Mouse (Mus musculus) adrenal gland, adult 10 weeks (tissue): ENCODE measurements around the gene Sv2a. TPM values are rescaled to one million over a fixed set of nuclear protein-coding genes. Genes with fewer than 3 reads are reported as not detected.

Experiments
- polyA plus RNA-seq: library from polyadenylated mRNA; stranded (reverse); fragments of 350-450 nt; fragmentation: Illumina TruSeq; extraction: RNeasy Lipid Tissue Mini Kit (QIAGEN cat#74804); gene quantifications from one replicate; pipeline ENCODE4 v1.2.3, GENCODE M21; 2014; ENCODE audit warnings: low read depth, low replicate concordance

Gene Sv2a
- 3.7 TPM for polyA plus RNA-seq

GRCm38 (mm10) chr3:96180727-96181477, at the start of gene Sv2a:
Gene Sv2a (plus strand): TSS chr3:96181151.

GRCm38 (mm10) chr3:96161869-96162840, 18.8 kb upstream of the Sv2a start, which contains the start of gene Mtmr11:
Gene Mtmr11 (plus strand): TSS chr3:96162004.

GRCm38 (mm10) chr3:96172197-96173178, 8.5 kb upstream of the Sv2a start, which contains the start of gene Sf3b4:
Gene Sf3b4 (plus strand): TSS chr3:96172332.

GRCm38 (mm10) chr3:96219661-96220130, 38.7 kb downstream of the Sv2a start, which contains the start of the genes Bola1 and Hist2h2ab:
Gene Bola1 (minus strand): TSS chr3:96219709.
Gene Hist2h2ab (plus strand): TSS chr3:96219865.

GRCm38 (mm10) chr3:96220765-96221639, 40.1 kb downstream of the Sv2a start, which contains the start of the genes Hist2h2ac and Hist2h2be:
Gene Hist2h2ac (minus strand): TSS chr3:96220880.
Gene Hist2h2be (plus strand): TSS chr3:96221119.

GRCm38 (mm10) chr3:96238954-96239793, 58.2 kb downstream of the Sv2a start, which contains the start of gene Hist2h3c2:
Gene Hist2h3c2 (minus strand): TSS chr3:96239127.

GRCm38 (mm10) chr3:96239949-96240798, 59.2 kb downstream of the Sv2a start, which contains the start of gene Hist2h2aa2:
Gene Hist2h2aa2 (minus strand): TSS chr3:96240276.

Other genes with a start within 250 kb of the Sv2a start
- 5.4 TPM for gene Plekho1, start 185.2 kb upstream of the Sv2a start, polyA plus RNA-seq
- 74.0 TPM for gene Vps45, start 122.7 kb upstream of the Sv2a start, polyA plus RNA-seq
- gene Otud7b, start 76.6 kb upstream of the Sv2a start, polyA plus RNA-seq = 26.7 TPM
- gene Mtmr11, start 19.1 kb upstream of the Sv2a start, polyA plus RNA-seq = 15.3 TPM
- 15.0 TPM for gene Sf3b4, start 8.8 kb upstream of the Sv2a start, polyA plus RNA-seq
- gene Bola1, start 38.6 kb downstream of the Sv2a start, polyA plus RNA-seq = 4.2 TPM
- not detected for gene Hist2h2ab, start 38.7 kb downstream of the Sv2a start, polyA plus RNA-seq
- gene Hist2h2ac, start 39.7 kb downstream of the Sv2a start, polyA plus RNA-seq = not detected
- gene Hist2h2be, start 40.0 kb downstream of the Sv2a start, polyA plus RNA-seq = 23.5 TPM
- gene Hist2h3c2, start 58.0 kb downstream of the Sv2a start, polyA plus RNA-seq = 8.0 TPM
- not detected for gene Hist2h2aa2, start 59.1 kb downstream of the Sv2a start, polyA plus RNA-seq
- gene Hist2h2aa1, start 64.3 kb downstream of the Sv2a start, polyA plus RNA-seq = not detected
- gene Hist2h3c1, start 65.5 kb downstream of the Sv2a start, polyA plus RNA-seq = 46.1 TPM
- 0.99 TPM for gene Hist2h4, start 82.2 kb downstream of the Sv2a start, polyA plus RNA-seq
- gene Hist2h3b, start 87.5 kb downstream of the Sv2a start, polyA plus RNA-seq = not detected
- not detected for gene Hist2h2bb, start 88.6 kb downstream of the Sv2a start, polyA plus RNA-seq
- 0.99 TPM for gene Fcgr1, start 112.8 kb downstream of the Sv2a start, polyA plus RNA-seq